Mouse (Mus musculus): Measurements from ENCODE around the gene Ugt1a7c.

Ugt1a7c gene

GRCm38 (mm10) chr1:88195687-88196086 is 100.8 kb downstream of the Ugt1a7c start:
- DNase-seq (ENCODE audit: low read depth, low spot score), result no peak

- no peak for DNase-seq (ENCODE audit: low read depth, low spot score)
Measured at GRCm38 (mm10) chr1:88197443-88197842, 102.6 kb downstream of the Ugt1a7c start.

GRCm38 (mm10) chr1:88199996-88200395 is 105.1 kb downstream of the Ugt1a7c start:
- no peak for DNase-seq (ENCODE audit: low read depth, low spot score)

GRCm38 (mm10) chr1:88200456-88200855 is 105.6 kb downstream of the Ugt1a7c start, which contains the start of gene Ugt1a2:
Gene Ugt1a2, plus strand, starts transcription at chr1:88200601.
- DNase-seq (ENCODE audit: low read depth, low spot score), result no peak

GRCm38 (mm10) chr1:88205294-88205922 is 110.5 kb downstream of the Ugt1a7c start, which contains the start of gene Dnajb3:
Gene Dnajb3, minus strand, starts transcription at chr1:88205782.
- peak; percentile 84 for DNase-seq (ENCODE audit: low read depth, low spot score)

- no peak for DNase-seq (ENCODE audit: low read depth, low spot score)
Measured at GRCm38 (mm10) chr1:88206843-88207479, 112.1 kb downstream of the Ugt1a7c start.

- DNase-seq (ENCODE audit: low read depth, low spot score), result no peak
Measured at GRCm38 (mm10) chr1:88211812-88212211, 117.0 kb downstream of the Ugt1a7c start, which contains the start of gene Ugt1a1. Gene Ugt1a1, plus strand, starts transcription at chr1:88211959.

GRCm38 (mm10) chr1:88212341-88213045 is 117.6 kb downstream of the Ugt1a7c start:
- DNase-seq (ENCODE audit: low read depth, low spot score), result no peak

GRCm38 (mm10) chr1:88213061-88213460 is 118.2 kb downstream of the Ugt1a7c start:
- no peak for DNase-seq (ENCODE audit: low read depth, low spot score)

- DNase-seq (ENCODE audit: low read depth, low spot score), result no peak
Measured at GRCm38 (mm10) chr1:88213766-88214461, 119.1 kb downstream of the Ugt1a7c start.

- no peak for DNase-seq (ENCODE audit: low read depth, low spot score)
Measured at GRCm38 (mm10) chr1:88214462-88214952, 119.6 kb downstream of the Ugt1a7c start.

- no peak for DNase-seq (ENCODE audit: low read depth, low spot score)
Measured at GRCm38 (mm10) chr1:88215466-88216380, 120.9 kb downstream of the Ugt1a7c start.

GRCm38 (mm10) chr1:88216551-88216950 is 121.7 kb downstream of the Ugt1a7c start:
- DNase-seq (ENCODE audit: low read depth, low spot score), result no peak

- peak; percentile 42 for DNase-seq (ENCODE audit: low read depth, low spot score)
Measured at GRCm38 (mm10) chr1:88217144-88217543, 122.3 kb downstream of the Ugt1a7c start.

- DNase-seq (ENCODE audit: low read depth, low spot score), result no peak
Measured at GRCm38 (mm10) chr1:88217576-88217975, 122.7 kb downstream of the Ugt1a7c start.

GRCm38 (mm10) chr1:88218051-88218450 is 123.2 kb downstream of the Ugt1a7c start:
- DNase-seq (ENCODE audit: low read depth, low spot score), result peak; percentile 5

GRCm38 (mm10) chr1:88218591-88218990 is 123.7 kb downstream of the Ugt1a7c start:
- DNase-seq (ENCODE audit: low read depth, low spot score), result peak; percentile 2

GRCm38 (mm10) chr1:88219054-88219453 is 124.2 kb downstream of the Ugt1a7c start:
- peak; percentile 1 for DNase-seq (ENCODE audit: low read depth, low spot score)

GRCm38 (mm10) chr1:88220336-88220735 is 125.5 kb downstream of the Ugt1a7c start:
- DNase-seq (ENCODE audit: low read depth, low spot score), result peak; percentile 73

- no peak for DNase-seq (ENCODE audit: low read depth, low spot score)
Measured at GRCm38 (mm10) chr1:88222216-88222615, 127.4 kb downstream of the Ugt1a7c start.
